Mouse (Mus musculus) spleen, postnatal 14 days (tissue): Measurements from ENCODE around the gene Tnip2.
A peak's percentile ranks its signal among the peaks of the same experiment; 100 is the strongest.

ENCODE experiments used
- DNase-seq, 2 experiments: peaks; one replicate each; pipeline ENCODE4 v3.0.0; 2021 to 2022; ENCODE audit warnings: low spot score in 2 of 2

The Tnip2 gene

DNA sequence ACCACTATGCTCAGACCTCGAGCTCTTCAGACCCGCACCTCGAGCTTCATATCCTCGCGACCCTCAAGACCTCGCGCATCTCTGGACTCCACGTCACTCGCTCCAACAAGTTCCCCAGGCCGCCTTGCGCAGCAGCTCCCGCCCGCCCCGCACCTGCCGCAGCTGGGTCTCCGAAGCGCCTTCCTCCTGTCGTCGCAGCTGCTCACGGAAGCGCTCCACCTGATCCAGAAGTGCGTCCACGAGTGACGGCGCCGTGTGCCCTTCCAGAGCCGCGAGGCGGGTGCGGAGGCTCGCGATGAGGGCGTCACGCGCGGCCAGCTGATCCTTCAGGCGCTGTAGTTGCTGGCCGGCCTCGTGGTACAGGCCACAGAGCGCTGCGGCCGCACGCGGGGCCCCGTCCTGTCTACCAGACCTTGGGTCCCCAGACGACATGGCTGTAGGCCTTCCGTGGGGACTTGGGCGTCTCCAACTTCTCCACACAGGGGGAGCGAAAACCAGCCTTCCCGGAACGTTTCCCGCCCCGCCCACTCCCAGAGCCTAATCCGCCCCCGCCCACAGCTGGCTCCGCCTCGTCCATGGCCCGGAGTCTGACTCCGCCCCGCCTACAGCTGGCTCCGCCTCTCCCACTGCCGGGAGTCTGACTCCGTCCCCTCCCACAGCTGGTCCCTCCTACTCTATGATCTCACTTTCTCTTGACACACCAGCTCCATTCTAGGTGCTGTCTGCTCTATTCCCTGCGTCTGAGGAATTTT is at the start of gene Tnip2:
Gene Tnip2 (minus strand): TSS at position 526 of the 752 bp plus-strand sequence.
- peak; percentile 94 to 95 for DNase-seq

DNA sequence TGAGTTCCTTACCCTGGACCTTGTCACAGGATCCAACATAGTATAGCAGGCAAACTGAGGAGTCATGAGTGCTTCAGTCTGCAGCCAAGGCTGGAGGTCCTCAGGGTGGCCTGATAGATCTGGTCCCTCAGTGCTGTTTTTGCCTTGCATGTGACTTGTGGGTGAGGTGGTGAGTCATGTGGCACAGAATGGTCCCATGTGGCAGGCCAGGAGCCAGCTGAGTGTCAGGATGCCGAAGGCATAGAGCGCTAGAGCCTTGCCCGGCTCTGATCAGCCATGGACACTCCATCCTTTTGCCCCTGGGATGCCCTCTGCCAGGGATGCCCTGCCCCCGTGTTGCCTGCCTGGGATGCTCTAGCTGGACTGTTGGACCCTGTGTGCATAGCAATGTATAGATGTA is 38.0 kb upstream of the Tnip2 start:
- DNase-seq = no peak

DNA sequence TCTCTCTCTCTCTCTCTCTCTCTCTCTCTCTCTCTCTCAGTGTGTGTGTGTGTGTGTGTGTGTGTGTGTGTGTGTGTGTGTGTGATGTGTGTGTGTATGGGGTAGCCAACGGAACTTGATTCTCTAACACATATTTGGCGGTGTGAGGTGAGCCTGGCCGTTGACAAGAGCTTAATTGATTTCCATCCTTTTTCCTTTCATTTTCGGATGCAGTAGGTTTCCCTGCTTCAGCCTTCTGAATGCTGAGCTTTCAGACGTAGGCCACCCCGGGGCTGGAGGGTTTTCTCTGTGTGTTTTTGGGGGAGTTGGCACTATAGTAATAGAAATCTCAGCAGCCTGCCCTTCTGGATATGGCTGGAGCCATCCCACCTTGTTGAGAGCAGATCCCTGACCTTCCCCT is 36.5 kb upstream of the Tnip2 start:
- no peak for DNase-seq

DNA sequence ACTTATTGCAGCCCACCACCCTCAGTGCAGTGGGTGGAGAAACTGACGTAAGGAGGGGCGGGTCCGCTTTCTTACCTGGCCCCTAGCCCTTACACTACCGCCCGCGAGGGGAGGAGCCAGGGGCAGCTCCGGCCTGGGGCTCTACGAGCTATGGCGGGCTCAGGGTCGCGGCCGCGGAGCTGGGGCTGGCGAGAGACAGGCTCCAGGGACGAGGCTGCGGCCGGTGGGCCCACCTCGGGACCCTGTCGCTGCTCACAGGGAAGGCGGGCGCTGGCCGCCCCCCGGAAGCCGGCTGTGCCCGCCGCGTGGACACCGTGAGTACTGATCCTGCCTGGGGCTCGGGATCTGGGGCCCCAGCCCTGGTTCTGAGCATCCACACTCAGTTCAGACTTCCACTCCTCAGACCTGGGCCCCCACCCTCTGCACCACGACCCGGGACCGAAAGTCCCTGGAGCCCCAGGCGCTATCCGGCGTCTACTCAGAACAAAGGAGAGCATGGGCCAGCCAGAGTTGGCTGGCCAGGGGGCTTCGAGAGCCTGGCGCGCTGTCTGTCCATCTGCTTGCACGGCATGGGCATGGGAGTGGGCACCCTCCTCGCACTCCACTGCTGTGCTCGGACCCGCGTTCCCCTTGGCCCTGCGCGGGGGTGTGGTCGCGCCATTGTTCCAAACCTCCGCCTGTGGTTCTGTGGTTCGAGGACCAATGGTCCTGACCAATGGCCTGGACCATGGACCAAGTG is 35.9 kb upstream of the Tnip2 start:
- DNase-seq = no peak

DNA sequence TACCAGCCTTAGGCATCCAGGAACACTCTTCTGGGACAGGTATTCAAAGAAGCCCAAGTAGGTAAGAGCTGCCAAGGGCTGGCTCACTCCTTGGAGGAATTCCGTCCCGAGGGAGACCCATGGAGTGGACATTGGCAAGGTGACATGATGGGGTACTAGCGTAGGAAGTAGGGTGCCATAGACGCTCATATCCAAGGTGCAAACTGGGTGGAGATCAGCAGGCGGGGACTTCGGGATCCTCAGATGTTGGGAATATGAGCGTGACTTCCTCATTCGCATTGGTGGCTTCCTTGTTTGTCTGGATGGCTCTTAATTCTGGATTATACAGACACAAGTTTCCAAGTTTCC is 35.3 kb upstream of the Tnip2 start:
- DNase-seq = no peak

DNA sequence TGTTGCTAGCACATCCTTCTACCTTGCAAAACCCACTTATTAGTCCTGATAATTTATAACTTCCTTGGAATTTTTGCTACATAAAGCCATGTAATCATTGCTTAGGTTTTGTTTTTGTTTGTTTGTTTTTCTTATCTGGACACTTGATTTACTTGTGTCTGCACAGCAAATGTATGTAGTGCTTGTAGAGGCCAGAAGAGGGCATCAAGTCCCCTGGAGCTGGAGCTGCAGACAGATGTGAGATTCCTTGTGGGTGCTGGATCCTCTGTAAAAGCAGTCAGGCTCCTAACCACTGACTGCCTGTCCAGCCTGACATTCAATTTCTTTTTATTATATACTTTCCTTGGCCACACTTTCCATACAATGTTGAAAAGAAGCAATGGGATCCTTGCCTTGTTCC is 33.6 kb upstream of the Tnip2 start:
- DNase-seq = peak in 1 of 2 experiments; percentile 33

GRCm38 (mm10) chr5:34543114-34543513 is 29.3 kb upstream of the Tnip2 start:
- peak in 1 of 2 experiments; percentile 29 for DNase-seq

DNA sequence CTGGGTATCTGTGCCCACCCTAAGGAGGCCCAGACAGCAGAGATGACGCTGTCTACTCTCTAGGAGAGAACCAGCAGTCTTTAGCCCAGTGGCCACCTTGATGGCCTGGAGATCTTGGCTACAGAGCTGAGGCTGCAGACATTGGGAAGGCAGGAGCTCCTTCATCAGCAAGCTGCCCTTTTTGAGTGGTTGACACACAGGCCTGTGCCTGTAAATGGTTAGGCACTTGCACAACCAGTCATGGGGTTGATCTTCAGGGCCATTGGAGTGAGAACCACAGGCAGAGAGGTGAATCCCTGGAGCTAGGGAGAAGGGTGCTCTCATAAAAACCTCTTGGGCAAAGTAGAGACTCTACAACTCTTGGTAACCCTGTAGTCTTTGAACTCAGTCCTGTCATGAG is 28.4 kb upstream of the Tnip2 start:
- DNase-seq = no peak

GRCm38 (mm10) chr5:34539121-34539520 is 25.3 kb upstream of the Tnip2 start:
- DNase-seq = no peak

DNA sequence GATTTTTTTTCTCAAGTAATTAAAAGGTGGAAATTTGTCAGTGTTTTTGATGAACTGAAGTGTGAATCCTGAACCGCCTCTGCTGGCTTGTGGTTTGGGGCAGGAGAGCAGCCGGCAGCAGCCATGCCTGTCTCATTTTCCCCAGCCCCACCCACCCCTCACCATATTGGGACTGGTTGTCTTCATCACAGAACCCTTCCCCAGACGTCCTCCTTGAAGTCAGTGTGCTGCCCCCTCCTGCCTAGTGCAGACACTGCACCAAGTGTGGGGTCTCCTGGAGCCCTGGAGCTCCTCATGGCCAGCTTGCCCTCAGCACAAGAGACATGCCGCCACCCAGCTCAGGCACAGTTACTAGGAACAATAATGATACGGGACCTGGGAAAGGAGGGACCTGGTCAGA is 24.7 kb upstream of the Tnip2 start:
- peak; percentile 50 to 60 for DNase-seq

- DNase-seq = no peak
These were observed 24.3 kb upstream of the Tnip2 start for GRCm38 (mm10) chr5:34538079-34538478.

- DNase-seq = no peak
These were observed 22.0 kb upstream of the Tnip2 start for GRCm38 (mm10) chr5:34535831-34536230.

DNA sequence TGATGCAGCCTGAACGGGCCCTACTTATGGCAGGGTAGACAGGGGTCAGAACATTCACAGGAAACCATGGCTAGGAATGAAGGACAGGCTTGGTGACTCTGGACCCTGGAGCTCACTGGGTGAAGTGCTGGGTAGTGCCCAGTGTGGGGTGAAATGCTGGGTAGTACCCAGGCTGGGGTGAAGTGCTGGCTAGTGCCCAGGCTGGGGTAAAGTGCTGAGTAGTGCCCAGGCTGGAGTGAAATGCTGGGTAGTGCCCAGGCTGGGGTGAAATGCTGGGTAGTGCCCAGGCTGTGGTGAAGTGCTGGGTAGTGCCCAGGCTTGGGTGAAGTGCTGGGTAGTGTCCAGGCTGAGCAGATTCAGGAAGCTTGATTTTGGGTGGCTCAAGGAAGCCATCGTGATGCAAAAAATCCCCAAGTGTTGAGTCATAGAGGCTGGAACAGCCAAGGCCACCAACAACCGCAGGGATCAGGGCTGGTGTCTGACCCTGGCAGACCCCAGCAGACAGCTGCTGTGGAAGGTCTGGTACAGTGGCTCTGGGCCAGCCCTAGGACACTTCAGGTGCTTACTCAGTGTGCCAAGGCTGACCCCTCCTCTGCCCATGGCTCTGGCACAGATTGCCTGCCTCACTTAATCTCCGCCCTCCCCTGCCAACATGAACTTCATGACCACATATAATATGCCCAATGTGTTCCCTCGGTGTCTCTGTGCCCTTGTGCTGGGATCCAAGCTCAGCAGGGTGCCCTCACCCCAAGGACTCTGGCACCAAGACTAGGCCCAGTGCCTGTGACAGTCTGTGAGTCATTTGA is 21.2 kb upstream of the Tnip2 start:
- DNase-seq = no peak

DNA sequence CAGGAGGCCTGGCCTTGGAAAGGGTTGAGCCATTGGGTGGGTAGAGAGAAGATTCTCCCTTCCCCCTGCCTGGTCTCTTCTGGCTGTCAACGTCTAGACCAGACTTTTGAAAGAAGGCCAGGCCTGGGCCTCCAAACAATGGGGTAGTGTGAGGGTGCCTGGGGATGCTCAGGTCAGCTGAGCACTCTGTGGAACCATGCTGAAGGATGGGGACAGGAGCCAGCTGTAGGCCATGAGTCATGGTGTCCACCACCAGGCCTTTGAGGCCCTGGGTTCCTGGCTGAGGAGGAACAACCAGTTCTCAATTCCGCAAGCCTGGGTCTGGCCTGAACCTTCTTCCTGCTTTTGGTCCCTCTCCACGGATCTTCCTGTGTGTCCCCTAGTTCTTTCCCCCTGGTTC is 20.0 kb upstream of the Tnip2 start:
- DNase-seq = no peak

DNA sequence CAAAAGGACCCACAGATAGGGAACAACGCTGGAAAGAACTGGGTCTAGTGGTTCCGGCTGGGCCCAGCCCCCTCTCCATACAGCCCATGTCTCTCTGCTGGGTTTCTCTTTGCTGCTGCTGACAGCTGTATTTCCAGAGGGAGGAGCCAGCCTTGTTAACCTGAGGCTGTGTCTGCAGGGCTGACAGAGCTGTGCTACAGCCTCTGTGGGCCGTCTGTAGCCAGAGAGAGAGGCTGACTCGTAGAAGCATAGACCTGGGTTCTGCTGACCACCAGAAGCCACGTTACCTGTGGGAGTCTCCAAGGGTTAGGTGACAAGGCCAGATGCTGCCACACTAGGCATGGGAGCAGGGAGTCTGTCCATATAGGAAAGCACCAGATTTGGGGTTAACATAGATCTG is 19.3 kb upstream of the Tnip2 start:
- no peak for DNase-seq

DNA sequence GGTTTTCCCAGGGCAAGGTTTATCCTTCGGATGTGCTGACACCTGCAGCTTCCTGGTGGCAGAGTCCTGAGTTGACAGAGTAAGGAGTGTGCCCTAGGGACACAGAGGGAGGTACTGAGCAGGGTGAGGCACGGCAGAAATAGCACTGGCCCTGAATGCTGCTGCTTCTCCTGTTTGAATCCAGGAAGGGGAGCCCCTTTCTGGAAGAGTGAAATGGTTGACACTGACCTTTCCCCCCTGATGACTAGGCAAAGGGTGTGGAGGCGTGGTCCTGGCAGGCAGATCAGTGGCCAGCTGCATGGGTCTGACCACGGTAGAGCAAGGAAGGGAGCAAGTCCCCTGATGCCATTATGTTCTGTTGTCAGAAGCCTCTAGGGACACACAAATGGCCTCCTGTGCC is 16.9 kb upstream of the Tnip2 start:
- no peak for DNase-seq

GRCm38 (mm10) chr5:34530116-34530515 is 16.3 kb upstream of the Tnip2 start:
- DNase-seq = no peak

DNA sequence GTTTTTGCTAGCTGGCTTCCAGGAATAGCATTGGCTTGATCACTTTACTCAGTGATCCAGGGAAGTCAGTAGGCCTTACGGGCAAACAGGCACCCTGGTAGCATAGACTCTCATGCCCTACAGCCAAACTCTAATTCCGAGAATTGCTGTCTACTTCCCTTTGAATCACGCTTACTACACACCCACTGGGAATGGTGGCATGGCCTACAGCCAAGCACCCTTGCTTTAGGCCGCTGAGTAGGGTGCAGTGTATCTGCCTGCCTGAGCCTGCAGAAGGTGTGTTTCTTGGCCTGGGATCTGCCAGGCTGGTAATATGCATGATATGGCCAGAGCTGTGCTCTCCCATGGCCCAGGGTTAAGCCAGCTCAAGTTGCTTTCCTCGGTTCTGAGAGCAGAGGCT is 14.9 kb upstream of the Tnip2 start:
- DNase-seq = no peak

- DNase-seq = no peak
These were observed 13.6 kb upstream of the Tnip2 start for GRCm38 (mm10) chr5:34527352-34527751.

DNA sequence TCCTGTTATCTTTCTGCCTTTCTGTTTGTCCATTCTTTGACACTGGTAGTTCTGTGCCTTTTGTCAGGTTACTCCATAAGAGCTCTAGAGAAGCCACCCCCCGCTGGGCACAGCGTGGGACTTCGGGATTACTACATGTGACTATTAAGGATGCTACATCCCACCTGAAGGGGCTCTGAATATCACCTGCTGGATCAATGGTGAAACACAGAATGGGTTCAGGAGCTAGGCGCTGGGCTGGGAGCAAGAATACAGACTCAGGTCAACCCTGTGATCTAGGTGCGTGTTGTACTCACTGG is 12.6 kb upstream of the Tnip2 start:
- no peak for DNase-seq

GRCm38 (mm10) chr5:34525663-34526476 is 12.1 kb upstream of the Tnip2 start, which contains the start of gene Sh3bp2:
Gene Sh3bp2, plus strand, starts transcription at chr5:34525838.
- peak; percentile 98 to 99 for DNase-seq

DNA sequence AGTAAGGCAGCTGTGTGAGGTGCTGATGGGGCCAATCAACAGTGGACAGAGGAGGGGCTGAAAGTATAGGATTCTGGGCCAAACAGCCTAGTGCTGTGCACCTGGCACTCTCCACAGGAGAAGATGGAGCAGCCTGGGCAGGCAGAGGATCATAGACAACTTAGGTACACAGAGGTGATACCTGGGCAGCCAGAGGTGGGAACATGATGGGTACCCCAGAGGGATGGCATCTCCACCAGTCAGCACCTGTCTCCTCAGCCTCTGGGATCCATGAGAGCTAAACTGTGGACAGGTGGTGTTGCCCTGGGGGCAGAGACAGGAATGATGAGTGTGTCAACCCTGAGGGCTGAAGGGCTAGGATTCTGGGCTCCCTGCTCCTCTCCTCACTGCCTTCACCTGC is 10.7 kb upstream of the Tnip2 start:
- DNase-seq = no peak
